Mouse (Mus musculus) left cerebral cortex, postnatal 14 days (tissue): ENCODE measurements around the gene Drg2. TPM values are rescaled to one million over a fixed set of nuclear protein-coding genes. Genes with fewer than 3 reads are reported as not detected.
"Not testable (repeated sequence)": the region's sequence is repeated elsewhere in the genome, so short reads cannot be mapped to it uniquely, and the experiment has no call there.

Experiments used
- DNase-seq, 2 experiments: peaks; one replicate each; pipeline ENCODE4 v3.0.0; 2021 to 2022; ENCODE audit warnings: low spot score in 2 of 2, mixed read lengths in 1 of 2
- intact Hi-C: fragments of 180-260 bp; cut with DNase I; formaldehyde crosslinking; loops from one replicate; pipeline ENCODE4 v1.15.1; 2025
- long read RNA-seq, 2 experiments: library from polyadenylated mRNA; stranded (forward); transcript quantifications; one replicate each; pipeline ENCODE4 v2.0.0; 2021
- total RNA-seq, 2 experiments: library from RNA; stranded (reverse); gene quantifications; 2 replicates each; pipeline ENCODE4 v1.2.3; 2021

The Drg2 gene
- total RNA-seq, result 10 to 100 TPM; 73.1 to 78.4 TPM
- long read RNA-seq, experiment 1, transcript Drg2-201 (13 exons, 1,788 nt), result major isoform, 91 of 99 reads
- long read RNA-seq, experiment 1, partial matches to known transcripts, result 2 of 99 reads
- long read RNA-seq, experiment 1, other reads (novel, unspliced or antisense), result 6 of 99 reads
- long read RNA-seq, experiment 2, transcript Drg2-201 (13 exons, 1,788 nt), result major isoform, 60 of 80 reads
- long read RNA-seq, experiment 2, partial matches to known transcripts, result 9 of 80 reads
- long read RNA-seq, experiment 2, other reads (novel, unspliced or antisense), result 11 of 80 reads

DNA sequence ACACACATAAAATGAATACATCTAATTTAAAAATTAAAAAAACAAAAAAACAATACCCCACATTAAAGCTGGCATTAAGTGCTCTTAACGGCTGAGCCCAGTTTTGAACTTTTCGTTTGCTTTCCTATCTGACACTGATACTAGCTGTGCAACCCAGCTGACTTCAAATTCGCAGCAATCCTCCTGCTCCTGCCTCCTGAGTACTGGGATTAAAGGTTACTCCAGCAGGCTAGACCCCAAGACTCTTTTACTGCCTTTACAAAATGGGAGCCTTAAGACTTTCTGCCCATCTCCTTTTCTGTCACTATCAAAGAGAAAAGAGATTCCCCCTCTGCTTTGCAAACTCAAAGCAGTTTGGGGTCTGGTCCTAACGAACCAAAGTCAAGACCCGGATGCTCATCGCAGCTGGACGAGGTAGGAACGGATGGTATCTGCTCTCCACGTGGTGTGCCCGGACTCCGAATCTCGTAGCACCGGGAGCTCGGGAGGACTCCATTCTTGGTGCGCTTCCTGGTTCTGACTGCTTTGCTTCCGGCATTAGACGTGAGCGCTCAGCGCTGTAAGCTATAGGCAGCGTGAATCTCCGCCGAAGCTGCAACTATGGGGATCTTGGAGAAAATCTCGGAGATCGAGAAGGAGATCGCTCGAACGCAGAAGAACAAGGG, at the start of gene Drg2:
TSS of gene Drg2 (plus strand) at position 512 of the 665 bp plus-strand sequence.
- peak; percentile 91 to 93 for DNase-seq
- intact Hi-C loops, result no loop called here

DNA sequence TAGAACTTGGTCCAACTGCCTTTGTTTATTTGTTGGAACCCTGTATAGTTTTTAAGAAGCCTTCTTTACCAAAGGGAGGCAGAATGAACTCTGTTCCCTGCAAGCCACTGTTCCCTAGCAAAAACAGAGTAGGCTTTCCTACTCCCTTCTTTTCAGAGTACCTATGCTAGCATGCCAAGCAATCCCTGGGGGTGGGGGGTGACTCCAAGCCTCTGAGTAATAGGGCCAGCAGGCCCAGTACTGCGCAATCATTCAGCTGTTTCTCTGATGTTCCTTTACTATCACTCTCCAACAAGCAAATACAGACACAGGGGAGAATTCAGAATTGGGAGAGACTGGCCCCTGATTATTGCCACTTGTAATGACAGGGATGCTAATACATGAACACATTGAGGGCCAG, 47.8 kb upstream of the Drg2 start:
- intact Hi-C loops, result no loop called here
- no peak for DNase-seq

DNA sequence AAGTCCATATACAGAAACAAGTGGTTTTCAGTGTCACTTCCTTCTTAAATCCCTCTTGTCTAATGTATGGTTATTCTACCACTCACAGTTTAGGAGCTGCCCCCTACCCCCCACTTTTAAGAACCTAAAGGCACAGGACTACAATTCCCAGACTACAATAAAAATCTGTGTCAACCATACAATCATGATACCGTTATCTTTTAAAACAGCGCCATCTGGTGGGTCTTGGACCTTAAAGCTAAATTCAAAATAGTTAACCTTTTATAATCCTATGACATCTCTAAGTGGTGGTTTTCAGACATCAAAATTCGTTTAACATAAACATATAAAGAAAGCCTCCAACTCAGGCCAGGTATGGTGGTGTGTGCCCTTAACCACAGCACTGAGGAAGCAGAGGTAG, 42.2 kb upstream of the Drg2 start:
- intact Hi-C loops, result loop anchor here (5.0 to 10.0 kb wide), 4 partner anchors 60 to 447 kb away; partner anchors contain the start of genes Drc3, Rasd1 and Tom1l2
- DNase-seq, result peak; percentile 81 to 85

DNA sequence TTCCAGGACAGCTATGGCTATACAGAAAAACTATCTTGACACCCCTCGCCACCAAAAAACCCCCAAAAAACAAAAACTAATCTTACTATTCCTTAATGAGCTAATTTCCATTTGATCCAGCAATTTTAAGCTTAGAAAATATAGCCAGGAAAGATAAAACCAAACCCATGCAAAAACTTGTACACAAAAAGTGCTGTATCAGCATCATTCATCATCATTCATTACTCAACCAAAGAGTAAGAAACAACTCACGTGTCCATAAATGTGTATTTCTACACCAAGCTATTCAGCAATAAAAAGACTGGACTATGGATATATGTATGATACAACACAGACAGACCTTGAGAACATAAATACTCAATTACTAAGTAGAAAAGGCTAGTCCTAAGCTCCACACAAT, 41.5 kb upstream of the Drg2 start:
- intact Hi-C loops, result loop anchor here (5.0 to 10.0 kb wide), 4 partner anchors 61 to 448 kb away; partner anchors contain the start of genes Drc3, Rasd1 and Tom1l2
- DNase-seq, result no peak

DNA sequence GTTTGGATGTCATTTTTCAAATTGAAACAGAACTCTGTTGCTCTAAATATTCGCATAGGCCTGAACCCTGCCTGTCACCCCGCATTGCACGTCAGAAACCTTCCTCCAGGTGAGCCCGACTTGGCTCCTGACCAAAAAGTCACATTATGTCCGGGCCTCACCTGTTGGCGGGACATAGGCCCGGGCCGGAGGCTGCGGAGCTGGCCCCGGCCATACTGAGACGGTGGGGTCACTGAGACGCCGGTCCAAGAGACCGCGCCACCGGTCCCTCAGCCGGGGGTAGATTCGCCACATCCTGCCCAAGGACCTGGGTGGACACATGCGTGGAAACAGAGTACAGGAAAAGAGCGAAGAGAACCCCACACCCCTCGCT, 37.8 kb upstream of the Drg2 start:
- no peak for DNase-seq
- intact Hi-C loops, result loop anchor here (10.0 kb wide), 1 partner anchor 452 kb away; the partner anchor contains the start of gene Rasd1

DNA sequence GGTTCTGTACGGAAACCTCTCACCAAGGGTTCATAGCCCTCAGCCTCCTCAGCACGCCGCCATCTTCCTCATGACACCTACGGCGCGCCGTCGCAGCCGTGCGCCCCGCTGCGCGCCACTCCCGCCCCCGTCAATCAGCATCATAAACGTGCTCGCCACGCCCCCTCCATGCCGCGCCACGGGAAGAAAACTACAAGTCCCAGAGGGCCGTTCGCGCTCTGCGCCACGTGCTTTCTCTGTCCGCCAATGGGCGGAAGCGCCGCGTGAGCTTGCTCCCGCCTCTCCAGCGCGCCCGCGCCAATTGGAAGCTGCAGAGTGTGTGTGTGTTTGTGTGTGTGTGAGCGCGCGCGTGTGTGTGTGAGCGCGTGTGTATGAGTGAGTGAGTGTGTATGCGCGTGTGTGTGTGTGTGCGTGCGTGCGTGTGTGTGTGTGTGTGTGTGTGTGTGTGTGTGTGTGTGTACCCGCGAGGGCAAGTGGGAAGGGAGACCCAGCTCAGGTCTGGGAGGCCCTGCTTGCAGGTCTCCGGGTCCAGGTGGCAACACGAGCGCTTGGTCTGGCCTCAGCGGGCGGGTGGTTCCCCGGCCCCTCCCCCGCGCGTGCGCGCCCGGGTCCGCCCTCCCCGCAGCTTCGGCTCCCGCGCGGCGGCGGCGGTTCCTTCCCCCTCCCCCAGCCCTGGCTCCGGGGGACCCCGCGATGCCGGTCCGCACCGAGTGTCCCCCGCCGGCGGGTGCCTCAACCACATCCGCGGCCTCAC, 37.3 kb upstream of the Drg2 start, which contains the start of gene Gid4:
TSS of gene Gid4 (plus strand) at position 183 of the 754 bp plus-strand sequence.
- peak; percentile 100 for DNase-seq
- intact Hi-C loops, result loop anchor here (10.0 kb wide), 1 partner anchor 452 kb away; the partner anchor contains the start of gene Rasd1

DNA sequence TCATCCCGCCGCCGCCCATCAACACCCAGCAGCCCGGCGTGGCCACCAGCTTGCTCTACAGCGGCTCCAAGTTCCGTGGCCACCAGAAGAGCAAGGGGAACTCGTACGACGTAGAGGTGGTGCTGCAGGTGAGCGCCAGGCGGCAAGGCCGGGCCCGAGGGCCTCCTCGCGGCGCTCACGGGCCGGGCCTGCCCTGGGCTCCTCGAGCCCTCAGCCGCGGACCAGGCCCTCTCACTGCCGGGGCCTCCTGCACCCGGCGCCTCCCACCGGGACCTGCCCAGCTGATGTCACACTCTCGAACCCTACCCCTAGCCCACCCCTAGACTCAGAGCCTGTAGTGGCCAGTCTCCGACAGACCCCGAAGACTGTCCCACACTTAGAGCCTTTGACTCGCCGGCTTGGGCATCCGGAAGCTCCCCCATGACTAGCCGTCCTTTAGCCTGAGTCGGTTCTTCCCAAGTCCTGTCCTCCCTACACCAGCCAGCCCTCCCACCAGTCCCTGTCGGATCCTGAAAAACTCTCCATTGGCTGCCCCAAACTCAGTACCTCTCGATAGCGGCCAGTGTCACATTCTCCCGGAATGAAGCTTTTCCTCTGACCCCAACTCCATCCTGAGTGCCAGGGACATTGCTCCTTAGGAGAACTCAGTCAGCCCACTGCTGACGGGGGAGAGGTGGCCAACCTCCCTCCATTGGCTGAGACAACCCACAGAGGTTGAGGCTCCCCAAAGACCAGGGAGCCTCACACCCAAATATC, 36.5 kb upstream of the Drg2 start, which contains the start of gene Atpaf2:
TSS of gene Atpaf2 (minus strand) at position 741 of the 756 bp plus-strand sequence.
- DNase-seq, result no peak

DNA sequence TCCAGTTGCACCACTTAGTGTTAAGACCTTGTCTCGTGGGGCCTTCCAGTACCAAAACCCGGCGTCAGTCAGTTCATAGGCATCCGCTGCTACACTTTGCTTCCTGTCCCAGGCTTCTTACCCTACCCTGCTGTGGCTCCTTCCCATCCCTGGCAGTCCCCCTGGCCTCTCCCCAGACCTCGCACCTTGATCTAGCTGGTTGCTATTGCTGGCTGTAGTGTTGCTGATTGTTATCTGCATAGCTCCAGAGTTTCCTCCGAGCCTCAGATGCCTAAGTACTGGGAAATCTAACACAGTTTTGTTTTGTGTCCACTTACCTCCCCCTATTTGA, 36.0 kb upstream of the Drg2 start:
- intact Hi-C loops, result loop anchor here (10.0 kb wide), 1 partner anchor 454 kb away; the partner anchor contains the start of gene Rasd1
- no peak for DNase-seq

More for the DNA sequence above, 36.5 kb upstream of the Drg2 start, which contains the start of gene Atpaf2:
- intact Hi-C loops, result loop anchor here (10.0 kb wide), 1 partner anchor 453 kb away; the partner anchor contains the start of gene Rasd1

DNA sequence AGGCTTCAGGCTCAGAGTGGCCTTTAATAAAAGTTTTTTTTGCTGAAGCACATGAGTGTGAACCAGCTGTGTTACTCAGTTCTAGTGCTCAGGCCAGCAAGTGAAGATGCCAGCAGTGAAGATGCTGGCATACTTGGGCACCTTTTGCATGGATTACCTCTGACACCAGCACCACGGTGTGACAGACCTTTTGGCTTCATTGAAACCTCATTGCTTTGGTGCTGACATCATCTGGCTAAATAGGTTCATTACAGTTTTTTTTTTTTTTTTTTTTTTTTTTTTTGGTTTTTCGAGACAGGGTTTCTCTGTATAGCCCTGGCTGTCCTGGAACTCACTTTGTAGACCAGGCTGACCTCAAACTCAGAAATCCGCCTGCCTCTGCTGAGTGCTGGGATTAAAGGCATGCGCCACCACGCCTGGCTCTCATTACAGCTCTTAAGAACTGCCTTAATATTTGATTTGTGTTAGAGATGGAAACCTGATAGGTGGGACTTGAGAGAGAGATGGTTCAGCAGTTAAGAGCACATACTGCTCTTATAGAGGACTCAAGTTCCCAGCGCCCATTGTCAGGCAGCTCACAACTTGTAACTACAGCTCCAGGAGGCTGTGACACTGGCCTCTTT, 32.2 kb upstream of the Drg2 start:
- intact Hi-C loops, result no loop called here
- no peak for DNase-seq

DNA sequence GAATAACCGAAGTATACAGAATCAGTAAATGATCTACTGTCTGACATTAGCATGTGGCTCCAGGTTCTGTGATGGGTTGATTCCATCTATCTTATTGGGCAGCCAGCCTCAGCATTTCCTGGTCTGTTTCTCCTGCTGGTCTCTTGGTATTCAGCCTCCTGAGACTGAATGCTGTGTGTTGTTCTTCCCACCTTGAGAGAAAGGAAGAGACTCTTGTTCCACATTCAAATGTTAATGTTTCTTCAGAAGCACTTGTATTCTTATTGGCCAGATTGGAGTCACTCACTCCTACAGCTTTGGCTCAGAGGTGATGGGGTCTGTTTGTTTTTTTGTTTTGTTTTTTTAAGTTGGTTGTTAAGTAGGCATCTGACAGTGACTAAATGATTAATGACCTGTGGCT, 31.4 kb upstream of the Drg2 start:
- intact Hi-C loops, result no loop called here
- DNase-seq, result no peak

DNA sequence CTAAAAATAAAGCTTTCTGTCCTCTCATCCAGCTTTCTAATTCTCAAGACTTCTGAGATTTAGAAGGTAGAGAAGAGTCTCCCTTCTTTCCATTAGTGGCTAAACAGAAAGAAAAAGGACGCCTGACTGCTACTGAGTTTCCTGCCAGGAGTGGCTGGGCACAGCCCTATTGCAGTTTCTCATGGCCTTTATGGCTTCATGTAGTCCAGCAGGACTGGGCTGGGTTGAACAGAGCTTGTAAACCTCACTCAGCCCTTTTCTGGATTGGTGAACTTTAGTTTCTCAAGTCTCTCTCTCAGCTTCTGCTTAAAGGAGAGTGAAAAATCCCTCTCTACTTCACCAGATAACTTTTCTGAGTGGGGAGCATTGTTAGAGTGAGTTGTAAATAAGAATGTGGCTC, 28.0 kb upstream of the Drg2 start:
- no peak for DNase-seq
- intact Hi-C loops, result no loop called here

DNA sequence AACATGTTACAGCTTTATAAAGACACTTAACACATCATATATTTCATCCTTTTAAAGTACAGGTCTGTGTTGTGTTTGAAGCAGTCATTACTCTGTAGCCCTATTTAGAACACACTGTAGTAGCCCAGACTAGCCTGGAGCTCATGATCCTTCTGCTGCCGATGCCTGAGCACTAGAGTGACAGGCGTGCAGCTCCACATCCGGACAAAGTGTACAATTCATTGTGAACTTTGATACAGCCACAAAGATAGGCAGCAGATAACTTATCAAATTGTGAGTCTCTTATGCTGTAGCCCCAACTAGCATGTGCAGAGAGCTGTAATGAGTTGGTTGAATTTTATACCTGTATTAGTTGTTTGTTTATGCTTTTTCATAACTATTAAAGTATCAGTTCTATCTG, 26.8 kb upstream of the Drg2 start:
- intact Hi-C loops, result no loop called here
- no peak for DNase-seq

DNA sequence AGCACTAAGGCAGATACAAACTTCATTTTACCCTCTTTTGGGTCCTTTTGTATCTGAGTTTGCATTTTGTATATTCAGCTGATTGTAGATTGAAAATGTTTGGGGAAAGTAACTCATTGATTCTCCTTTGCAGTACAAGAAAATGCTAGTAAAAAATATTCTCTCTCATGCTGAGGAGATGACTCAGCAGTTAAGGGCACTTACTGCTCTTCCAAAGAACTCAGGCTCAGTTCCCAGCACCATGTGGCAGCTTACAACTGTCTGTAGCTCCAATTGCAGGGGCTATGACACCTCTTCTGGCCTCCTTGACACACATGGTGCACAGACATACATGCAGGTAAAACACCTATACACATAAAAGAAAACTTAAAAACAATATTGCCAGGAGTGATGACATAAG, 20.9 kb upstream of the Drg2 start:
- DNase-seq, result no peak
- intact Hi-C loops, result no loop called here

DNA sequence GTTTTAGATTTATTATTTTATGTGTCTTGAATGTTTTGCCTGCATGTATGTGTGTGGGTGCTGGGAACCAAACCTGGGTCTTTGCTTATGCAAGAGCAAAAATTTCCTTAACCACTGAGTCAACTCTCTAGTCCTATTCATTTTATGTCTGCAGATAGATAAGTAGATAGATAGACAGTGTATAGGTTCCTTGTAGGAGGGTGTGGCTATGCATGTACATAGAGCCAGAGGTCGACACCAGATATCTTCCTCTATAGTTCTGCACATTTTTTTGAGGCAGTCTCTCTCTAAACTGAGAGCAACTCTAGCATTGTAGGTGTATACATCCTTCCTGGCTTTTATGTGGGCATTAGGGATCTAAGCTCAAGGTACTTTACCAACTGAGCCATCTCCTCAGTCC, 19.3 kb upstream of the Drg2 start:
- no peak for DNase-seq
- intact Hi-C loops, result no loop called here

DNA sequence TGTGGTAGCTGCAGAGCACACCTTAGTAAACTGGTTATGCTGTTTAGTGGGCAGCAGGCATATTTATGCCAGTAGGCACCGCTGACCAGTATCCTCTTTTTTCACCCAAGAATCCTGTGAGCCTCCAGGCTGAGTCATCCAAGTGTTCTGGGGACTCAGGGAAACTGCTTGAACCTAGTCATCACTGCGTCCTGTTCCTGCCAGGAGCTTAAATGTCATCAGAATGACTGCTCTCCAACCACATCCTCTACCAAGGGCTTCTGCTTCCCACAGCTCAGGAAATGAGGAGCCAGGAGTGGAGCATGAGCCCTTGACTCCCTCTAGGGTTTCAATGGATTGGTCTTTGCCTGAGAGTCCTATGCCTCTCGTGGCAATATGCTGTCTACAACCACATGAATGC, 17.8 kb upstream of the Drg2 start:
- no peak for DNase-seq
- intact Hi-C loops, result no loop called here

DNA sequence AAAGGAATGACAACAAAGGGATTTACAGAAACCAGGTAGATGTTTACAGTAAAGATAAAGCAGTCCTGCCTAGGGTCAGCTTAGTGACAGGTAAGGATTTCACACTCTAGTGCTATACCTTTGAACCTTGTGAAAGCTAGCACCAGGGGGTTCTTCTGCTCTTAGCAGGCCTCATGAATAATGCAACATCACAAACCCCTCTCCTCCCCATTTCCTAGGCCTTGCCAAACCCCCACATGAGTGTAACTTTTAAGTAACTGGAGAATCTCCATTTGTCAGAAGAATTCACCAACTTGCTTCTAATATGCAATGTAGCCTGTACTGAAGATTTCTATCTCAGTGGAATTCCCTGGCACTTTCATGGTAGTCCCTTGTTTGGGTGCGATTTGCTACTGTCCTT, 14.8 kb upstream of the Drg2 start:
- DNase-seq, intact Hi-C loops: not testable (repeated sequence)

DNA sequence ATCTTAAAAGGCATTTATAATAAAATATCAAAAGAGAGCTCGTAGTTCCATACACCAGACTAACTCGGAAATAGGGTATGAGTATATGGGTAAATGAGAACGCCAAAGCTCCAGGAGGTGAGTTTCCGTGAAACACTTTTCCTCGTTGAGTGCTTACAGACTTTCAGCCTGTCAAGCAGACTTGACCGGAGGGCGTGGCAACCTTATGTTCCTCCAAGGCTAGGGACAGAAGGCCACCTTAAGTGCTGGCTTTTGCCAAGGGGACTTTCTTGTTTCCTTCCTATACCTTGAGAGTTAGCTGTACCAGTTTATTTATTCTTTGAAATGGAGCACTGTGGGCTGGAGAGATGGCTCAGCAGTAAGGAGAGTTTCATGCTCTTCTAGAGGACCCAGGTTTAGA, 14.2 kb upstream of the Drg2 start:
- no peak for DNase-seq
- intact Hi-C loops, result no loop called here

DNA sequence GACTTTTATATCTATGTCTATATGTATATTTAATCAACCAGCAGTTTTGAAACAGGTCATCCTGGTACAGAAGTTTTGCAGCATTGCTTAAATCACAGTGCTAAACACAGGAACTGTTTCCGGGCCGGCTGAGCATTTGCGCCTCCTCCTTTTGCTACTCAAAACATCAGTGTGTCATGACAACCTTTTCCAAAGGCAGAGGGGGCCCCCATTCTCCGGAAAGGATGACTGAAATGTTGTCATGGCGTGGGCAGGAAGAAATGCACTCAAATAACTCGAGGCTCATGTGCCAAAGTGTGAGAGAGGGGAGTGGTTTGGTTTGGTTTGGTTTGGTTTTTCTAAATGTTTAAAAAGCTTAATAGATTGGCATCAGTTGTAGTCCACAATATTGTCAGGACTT, 11.5 kb upstream of the Drg2 start:
- intact Hi-C loops, result no loop called here
- DNase-seq, result peak; percentile 26 to 58

DNA sequence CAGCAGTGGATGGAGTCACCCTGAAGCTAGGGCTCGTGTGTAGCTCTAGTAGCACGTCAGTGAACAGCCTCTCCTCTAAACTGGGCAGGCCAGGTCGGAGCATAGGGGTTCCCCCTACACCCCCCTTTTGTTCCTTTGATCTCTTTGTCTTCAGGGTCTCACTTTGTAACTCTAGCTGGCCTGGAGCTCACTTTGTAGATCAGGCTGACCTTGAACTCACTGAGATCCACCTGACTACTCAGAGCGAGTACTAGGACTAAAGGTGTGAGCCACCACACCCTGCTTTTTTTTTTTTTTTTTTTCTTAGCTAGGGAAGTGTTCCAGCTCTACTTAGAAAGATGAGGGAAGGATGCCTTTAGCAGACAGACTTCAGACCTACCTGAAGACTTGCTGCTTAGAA, 10.4 kb upstream of the Drg2 start:
- intact Hi-C loops, result no loop called here
- no peak for DNase-seq
